Mouse (Mus musculus) liver, adult 2 months (tissue): ENCODE measurements around the gene Gm45623. TPM values are rescaled to one million over a fixed set of nuclear protein-coding genes. Genes with fewer than 3 reads are reported as not detected.

Experiments
- DNase-seq: peaks from one replicate; pipeline ENCODE4 v3.0.0-alpha.2; 2011; ENCODE audit warnings: low read depth, low spot score; ENCODE audit errors: extremely low read depth
- H3K27ac ChIP-seq: fragments of 200-500 bp; replicated peaks from 2 replicates; pipeline ENCODE4 v1.5.1; 2012; ENCODE audit warnings: low read depth, mild to moderate bottlenecking, control low read depth, inconsistent platforms, low read length; ENCODE audit not compliant: insufficient read depth
- H3K27me3 ChIP-seq: fragments of 200-500 bp; 2 replicates; pipeline ENCODE4 v1.6.1; 2012; ENCODE audit warnings: mild to moderate bottlenecking, moderate library complexity, low read length, inconsistent platforms; ENCODE audit not compliant: control insufficient read depth, insufficient read depth
- H3K36me3 ChIP-seq: fragments of 200-500 bp; 2 replicates; pipeline ENCODE4 v1.6.1; 2012; ENCODE audit warnings: low read length, inconsistent platforms; ENCODE audit not compliant: control insufficient read depth, insufficient read depth
- H3K4me1 ChIP-seq: fragments of 200-500 bp; 2 replicates; pipeline ENCODE4 v1.6.1; 2011; ENCODE audit warnings: low read length; ENCODE audit not compliant: control insufficient read depth, insufficient read depth
- H3K4me3 ChIP-seq: fragments of 200-500 bp; 2 replicates; pipeline ENCODE4 v1.5.1; 2011; ENCODE audit warnings: low read depth, mild to moderate bottlenecking, control low read depth, low read length, moderate library complexity; ENCODE audit not compliant: insufficient read depth
- H3K79me2 ChIP-seq: fragments of 200-500 bp; 2 replicates; pipeline ENCODE4 v1.6.1; 2012; ENCODE audit warnings: inconsistent platforms, mild to moderate bottlenecking, low read length, moderate library complexity; ENCODE audit not compliant: control insufficient read depth, insufficient read depth
- H3K9ac ChIP-seq: fragments of 200-500 bp; 2 replicates; pipeline ENCODE4 v1.6.1; 2012; ENCODE audit warnings: low read depth, mild to moderate bottlenecking, control low read depth, inconsistent platforms, low read length
- CTCF ChIP-seq: fragments of 200-500 bp; IDR thresholded peaks from 2 replicates; pipeline ENCODE4 v1.5.1; 2011; ENCODE audit warnings: low read depth, low read length, control low read depth
- POLR2A ChIP-seq: fragments of 200-500 bp; IDR thresholded peaks from 2 replicates; pipeline ENCODE4 v1.6.1; 2011; ENCODE audit warnings: low read length, control low read depth; ENCODE audit not compliant: insufficient read depth; ENCODE audit errors: extremely low read depth
- WGBS: fragments of 180-500 bp; shearing (Covaris S2); methylation state at CpG from one replicate; pipeline ENCODE4 v1.1.7; 2018; 5-methylcytosine and 5-hydroxymethylcytosine counted together
- polyA plus RNA-seq: library from polyadenylated mRNA; depleted of rRNA; stranded (reverse); fragments of >200 nt; gene quantifications from 2 replicates; pipeline ENCODE4 v1.2.3, GENCODE M21; 2012
- total RNA-seq: library from RNA; depleted of rRNA; stranded (reverse); fragments of >200 nt; gene quantifications from 2 replicates; pipeline ENCODE4 v1.2.3, GENCODE M21; 2014

Gm45623 gene
- total and polyA plus RNA-seq, 2 experiments, result not detected

GRCm38 (mm10) chr13:56739556-56739955 lies 14.1 kb downstream of the Gm45623 start:
- H3K9ac ChIP-seq, result no peak overlapping the region
- no peak overlapping the region for H3K4me3 ChIP-seq
- H3K27ac ChIP-seq, result no peak overlapping the region
- peaks cover 40% of the 10 kb centered on the region for H3K36me3 ChIP-seq
- no peaks in the 10 kb centered on the region for H3K27me3 ChIP-seq
- no peaks in the 10 kb centered on the region for H3K79me2 ChIP-seq
- no peak for DNase-seq
- TF ChIP-seq CTCF, result no peak
- TF ChIP-seq POLR2A, result no peak
- 94% methylated on average over 5 of the region's 5 CpGs for WGBS
- H3K4me1 ChIP-seq, result peaks cover 2% of the 10 kb centered on the region; the same call in 1 of the 2 replicates

- no peaks in the 10 kb centered on the region for H3K27me3 ChIP-seq
- DNase-seq, result peak; percentile 38
- no peak overlapping the region for H3K4me3 ChIP-seq
- peak; percentile 34; the same call in 1 of the 2 replicates for TF ChIP-seq CTCF
- TF ChIP-seq POLR2A, result no peak
- WGBS, result 40% methylated on average over 6 of the region's 6 CpGs
- no peak overlapping the region for H3K9ac ChIP-seq
- peaks cover 2% of the 10 kb centered on the region; the same call in 1 of the 2 replicates for H3K4me1 ChIP-seq
- H3K36me3 ChIP-seq, result peaks cover 62% of the 10 kb centered on the region
- no peaks in the 10 kb centered on the region for H3K79me2 ChIP-seq
- H3K27ac ChIP-seq, result no peak overlapping the region
Measured at GRCm38 (mm10) chr13:56735212-56735875, 18.3 kb downstream of the Gm45623 start.

GRCm38 (mm10) chr13:56734617-56735016 lies 19.0 kb downstream of the Gm45623 start:
- peaks cover 2% of the 10 kb centered on the region; the same call in 1 of the 2 replicates for H3K4me1 ChIP-seq
- TF ChIP-seq POLR2A (no peak), CTCF (no peak)
- H3K9ac ChIP-seq, result no peak overlapping the region
- DNase-seq, result no peak
- WGBS, result 91% methylated on average over 4 of the region's 4 CpGs
- peaks cover 64% of the 10 kb centered on the region for H3K36me3 ChIP-seq
- no peak overlapping the region for H3K27ac ChIP-seq
- no peak overlapping the region for H3K4me3 ChIP-seq
- no peaks in the 10 kb centered on the region for H3K79me2 ChIP-seq
- no peaks in the 10 kb centered on the region for H3K27me3 ChIP-seq

- Histone ChIP-seq H3K36me3 (peaks cover 62% of the 10 kb centered on the region), H3K9ac (no peak overlapping the region), H3K27me3 (no peaks in the 10 kb centered on the region), H3K79me2 (peaks cover 3% of the 10 kb centered on the region; the same call in 1 of the 2 replicates), H3K27ac (no peak overlapping the region), H3K4me3 (no peak overlapping the region), H3K4me1 (no peaks in the 10 kb centered on the region; the same call in 1 of the 2 replicates)
- WGBS, result 88% methylated on average over 7 of the region's 7 CpGs
- no peak for DNase-seq
- no peak for TF ChIP-seq POLR2A
- TF ChIP-seq CTCF, result no peak
Measured at GRCm38 (mm10) chr13:56729046-56729445, 24.6 kb downstream of the Gm45623 start.

- no peak for DNase-seq
- Histone ChIP-seq H3K27me3 (no peaks in the 10 kb centered on the region), H3K36me3 (peaks cover 56% of the 10 kb centered on the region), H3K79me2 (peaks cover 8% of the 10 kb centered on the region; the same call in 1 of the 2 replicates), H3K27ac (no peak overlapping the region), H3K4me3 (no peak overlapping the region), H3K4me1 (no peaks in the 10 kb centered on the region), H3K9ac (no peak overlapping the region)
- TF ChIP-seq POLR2A (no peak), CTCF (no peak)
- WGBS, result 90% methylated on average over 4 of the region's 4 CpGs
Measured at GRCm38 (mm10) chr13:56726551-56726950, 27.1 kb downstream of the Gm45623 start.

- Histone ChIP-seq H3K4me1 (peaks cover 13% of the 10 kb centered on the region), H3K79me2 (peaks cover 20% of the 10 kb centered on the region; the same call in 1 of the 2 replicates), H3K9ac (no peak overlapping the region), H3K36me3 (no peaks in the 10 kb centered on the region), H3K27me3 (no peaks in the 10 kb centered on the region), H3K4me3 (no peak overlapping the region), H3K27ac (no peak overlapping the region)
- TF ChIP-seq POLR2A (no peak), CTCF (no peak)
- no peak for DNase-seq
- WGBS, result 95% methylated on average over 2 of the region's 2 CpGs
Measured at GRCm38 (mm10) chr13:56712221-56712620, 41.4 kb downstream of the Gm45623 start.
